Mouse (Mus musculus) NIH3T3 (cell line): ENCODE data around the gene Rab1a.
A peak's percentile ranks its signal among the peaks of the same experiment; 100 is the strongest.
"Not testable (repeated sequence)": the region's sequence is repeated elsewhere in the genome, so short reads cannot be mapped to it uniquely, and the experiment has no call there.

ENCODE experiments used
- DNase-seq: peaks from one replicate; pipeline ENCODE4 v3.0.0-alpha.2; 2012; ENCODE audit warnings: low read depth

Gene Rab1a

DNA sequence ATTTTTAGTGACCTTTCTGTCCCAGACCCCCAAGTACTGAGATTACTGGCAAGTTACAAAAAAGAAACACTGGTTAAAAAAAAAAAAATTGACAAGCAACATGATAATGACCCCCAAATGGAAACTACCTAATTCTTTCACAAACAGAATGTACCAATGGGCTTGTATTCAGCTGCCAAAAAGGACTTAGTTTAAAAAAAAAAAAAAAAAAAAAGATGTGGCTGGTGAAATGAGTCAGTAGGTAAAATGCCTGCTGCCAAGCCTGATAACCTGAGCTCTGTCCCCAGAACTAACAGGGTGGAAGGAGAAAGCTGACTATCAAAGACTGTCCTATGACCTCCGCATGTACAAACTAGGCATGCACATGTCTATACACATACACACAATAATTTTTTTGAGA, 16.0 kb downstream of the Rab1a start:
- DNase-seq, result no peak

DNA sequence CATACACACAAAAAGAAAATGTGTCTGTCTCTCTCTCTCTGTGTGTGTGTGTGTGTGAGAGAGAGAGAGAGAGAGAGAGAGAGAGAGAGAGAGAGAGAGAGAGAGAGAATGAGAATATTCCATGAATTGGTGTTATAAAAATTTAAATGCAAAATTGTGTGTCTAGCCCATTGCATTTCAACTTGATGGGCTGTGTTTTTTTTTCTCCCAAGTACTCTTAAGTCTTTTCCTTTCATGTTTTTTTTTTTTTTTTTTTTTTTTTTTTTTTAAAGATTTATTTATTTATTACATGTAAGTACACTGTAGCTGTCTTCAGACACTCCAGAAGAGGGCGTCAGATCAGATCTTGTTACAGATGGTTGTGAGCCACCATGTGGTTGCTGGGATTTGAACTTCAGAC, 20.4 kb downstream of the Rab1a start:
- DNase-seq, result not testable (repeated sequence)

DNA sequence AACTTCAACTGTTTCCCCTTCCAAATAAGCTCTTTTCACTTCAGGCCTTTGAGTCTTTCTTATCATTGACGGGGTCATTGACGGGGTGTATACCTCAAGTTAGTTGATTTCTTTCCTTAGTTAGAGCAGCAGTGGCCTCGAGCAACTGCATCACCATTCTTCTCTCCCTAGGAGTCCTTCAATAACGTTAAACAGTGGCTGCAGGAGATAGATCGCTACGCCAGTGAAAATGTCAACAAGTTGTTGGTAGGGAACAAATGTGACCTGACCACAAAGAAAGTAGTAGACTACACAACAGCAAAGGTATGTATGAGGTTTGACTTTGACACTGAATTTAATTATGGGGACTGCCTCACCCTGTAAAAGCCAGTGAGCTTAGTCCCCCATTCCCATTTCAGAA, 23.0 kb downstream of the Rab1a start:
- DNase-seq, result no peak

DNA sequence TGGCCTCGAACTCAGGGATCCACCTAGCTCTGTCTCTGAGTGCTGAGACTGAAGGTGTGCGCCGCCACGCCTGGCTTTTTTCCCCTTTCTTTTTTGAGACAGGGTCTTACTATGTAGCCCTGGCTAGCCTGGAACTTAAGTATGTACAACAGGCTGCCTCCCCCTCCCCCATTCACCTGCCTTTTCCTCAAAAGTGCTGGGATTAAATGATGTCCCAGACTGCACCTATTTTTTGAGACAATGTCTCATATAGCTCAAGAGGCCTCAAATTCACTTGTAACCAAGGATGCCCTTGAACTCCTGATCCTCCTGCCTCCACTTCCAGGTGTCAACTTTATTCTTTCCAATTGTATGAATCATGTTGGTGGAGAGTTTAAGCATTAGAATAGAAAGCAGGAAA, 24.7 kb downstream of the Rab1a start:
- DNase-seq, result no peak

DNA sequence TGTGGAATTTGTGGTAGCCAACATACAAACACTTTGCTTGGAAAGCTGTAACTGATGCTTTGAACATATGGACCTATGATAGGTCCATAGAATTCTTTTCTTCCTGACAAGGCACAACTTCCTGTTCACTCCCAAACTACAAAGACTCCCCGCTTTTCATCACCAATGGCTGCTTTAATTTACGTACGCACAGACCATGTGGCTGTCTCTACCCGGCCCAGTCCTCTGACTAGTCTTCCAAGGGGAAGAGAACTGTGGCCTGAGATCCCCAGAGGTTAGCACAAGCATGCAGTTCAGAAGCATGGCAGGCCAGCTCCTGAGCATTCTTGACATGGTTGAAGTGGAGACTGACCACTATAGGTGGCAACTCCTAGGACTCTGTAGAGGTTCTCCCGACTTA, 27.4 kb downstream of the Rab1a start:
- DNase-seq, result no peak

DNA sequence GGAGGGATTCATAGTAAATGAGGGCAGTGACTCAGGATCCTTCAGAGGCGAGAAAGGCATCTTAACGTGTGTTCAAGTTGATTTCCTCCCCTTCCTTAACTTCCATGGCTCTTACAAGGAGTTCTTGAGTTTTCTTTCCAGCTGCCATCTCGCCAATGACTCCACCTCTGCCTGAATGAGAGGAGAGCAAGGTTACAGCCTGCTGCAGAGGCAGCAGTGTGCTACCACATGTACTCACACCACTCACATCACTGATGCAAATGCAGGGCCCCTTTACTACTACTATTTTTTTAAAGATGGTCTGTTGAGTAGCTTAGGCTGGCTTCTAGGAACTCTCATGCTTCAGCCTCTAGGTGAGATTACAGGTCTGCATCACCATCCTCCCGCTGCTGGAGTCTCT, 28.1 kb downstream of the Rab1a start:
- DNase-seq, result no peak

DNA sequence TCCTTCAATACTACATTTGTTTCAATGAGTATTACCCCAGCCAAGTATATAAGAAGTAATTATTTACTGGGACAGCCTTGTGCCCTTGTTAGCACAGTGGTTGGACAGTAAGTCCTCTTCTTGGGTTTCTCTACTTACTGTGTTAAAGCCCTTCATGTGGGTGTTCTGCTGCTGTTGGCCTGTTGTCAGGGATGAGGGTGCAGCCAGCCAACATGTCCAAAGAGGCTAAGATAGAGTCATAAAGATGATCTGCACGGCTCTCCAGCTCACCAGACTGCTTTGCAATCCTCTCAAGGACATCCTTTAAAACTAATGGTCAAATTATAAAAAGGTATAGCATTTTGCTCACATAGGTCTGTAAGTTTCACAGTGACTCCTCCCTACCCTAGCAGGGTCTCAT, 29.1 kb downstream of the Rab1a start:
- DNase-seq, result no peak

DNA sequence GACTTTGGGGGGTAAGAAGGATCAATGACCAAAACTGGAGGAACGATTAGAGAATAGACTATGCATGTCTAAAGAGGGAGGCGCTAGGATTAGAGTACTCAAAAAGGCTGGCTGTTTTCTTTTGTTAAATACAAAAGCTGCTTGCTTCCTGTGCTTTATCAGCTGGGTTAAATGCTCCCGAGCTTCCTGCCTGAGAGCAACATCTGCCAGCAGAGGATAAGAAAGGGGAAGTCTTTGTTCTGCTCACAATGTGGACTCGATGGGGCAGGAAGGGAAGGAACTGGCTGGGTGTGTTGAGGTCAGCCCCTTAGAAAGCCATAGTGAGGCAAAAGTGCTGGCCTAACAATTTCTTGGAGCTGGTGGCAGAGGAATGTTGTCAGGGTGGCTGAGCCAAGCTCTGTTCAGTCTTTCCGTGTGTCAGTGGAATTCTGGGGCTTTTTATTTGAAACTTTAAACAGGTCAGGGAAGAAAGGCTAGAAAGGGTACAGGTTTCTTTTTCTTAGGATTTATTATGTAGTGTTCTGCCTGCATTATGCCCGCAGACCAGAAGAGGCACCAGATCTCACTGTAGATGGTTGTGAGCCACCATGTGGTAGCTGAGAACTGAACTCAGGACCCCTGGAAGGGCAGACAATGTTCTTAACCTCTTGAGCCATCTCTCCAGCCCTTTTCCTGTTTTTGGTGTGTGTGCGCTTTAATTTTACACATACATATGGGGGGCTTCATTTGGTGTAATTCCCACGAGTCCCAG, 30.1 kb downstream of the Rab1a start:
- no peak for DNase-seq

DNA sequence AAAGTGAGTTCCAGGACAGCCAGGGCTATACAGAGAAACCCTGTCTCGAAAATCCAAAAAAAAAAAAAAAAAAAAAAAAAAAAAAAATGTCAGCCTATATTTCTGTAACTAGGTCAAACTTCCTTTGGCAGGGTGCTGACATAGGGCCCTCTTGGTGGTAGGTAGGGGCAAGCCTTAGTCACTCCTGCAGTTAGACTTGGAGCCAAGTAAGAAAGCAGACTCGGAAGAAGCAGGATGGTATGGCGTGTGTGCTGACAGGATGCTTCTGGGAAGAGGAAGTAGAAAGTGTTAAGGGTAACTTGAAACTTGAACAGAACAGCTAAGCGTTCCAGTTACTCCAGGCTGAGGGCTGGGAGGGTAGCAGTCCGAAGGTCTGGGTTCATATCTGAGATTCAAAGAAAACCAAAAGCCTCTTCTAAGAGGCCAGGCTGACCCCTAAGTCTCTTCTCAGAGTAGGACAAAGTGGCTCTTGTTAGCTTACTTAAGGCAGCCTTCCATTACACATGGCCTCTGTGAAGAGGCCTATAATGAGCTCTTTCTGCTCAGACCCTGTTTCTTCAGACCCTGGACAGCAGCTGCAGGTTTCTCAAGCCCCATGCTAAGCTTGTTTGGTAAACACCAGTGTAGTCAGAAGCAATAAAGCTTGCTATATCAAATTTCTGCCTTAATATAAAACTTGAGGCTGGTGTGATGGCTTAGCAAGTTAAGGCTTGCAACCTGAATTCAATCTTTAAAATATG, 31.0 kb downstream of the Rab1a start:
- DNase-seq, result no peak

DNA sequence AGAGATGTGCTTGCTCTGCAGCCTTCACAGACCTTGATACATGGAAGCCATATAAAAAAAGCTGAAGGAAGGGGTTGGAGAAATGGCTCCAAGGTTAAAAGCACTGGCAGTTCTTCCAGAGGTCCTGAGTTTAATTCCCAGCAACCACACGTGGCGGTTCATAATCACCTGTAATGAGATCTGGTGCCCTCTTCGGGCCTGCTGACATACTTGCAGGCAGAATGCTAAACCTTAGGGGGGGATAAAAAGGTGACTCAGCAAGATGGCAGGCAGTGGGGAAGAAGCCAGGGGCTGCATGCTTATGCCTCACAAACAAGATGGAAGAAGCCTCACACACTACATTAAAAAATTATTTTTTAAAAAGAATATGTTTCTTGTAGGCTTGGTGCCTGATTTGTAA, 33.0 kb downstream of the Rab1a start:
- DNase-seq, result no peak

DNA sequence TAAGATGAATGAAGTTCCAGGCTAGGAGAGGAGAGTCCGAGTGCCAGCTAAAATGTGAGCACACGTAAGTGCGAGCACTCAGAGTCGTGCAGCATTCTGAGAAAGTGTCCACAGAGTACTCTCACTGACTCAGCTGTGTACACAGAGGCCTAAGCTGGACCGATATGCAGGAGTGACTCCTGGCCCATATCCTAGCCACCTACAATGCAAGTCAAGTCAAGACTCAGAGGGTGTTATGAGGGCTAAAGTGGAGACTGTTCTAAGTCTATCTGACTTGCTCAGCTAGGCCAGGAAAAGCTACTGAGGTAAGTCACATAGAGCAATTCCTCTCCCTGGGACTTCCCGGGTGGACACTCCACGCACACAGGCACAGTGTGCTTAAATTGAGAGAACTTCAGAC, 35.8 kb downstream of the Rab1a start:
- no peak for DNase-seq

DNA sequence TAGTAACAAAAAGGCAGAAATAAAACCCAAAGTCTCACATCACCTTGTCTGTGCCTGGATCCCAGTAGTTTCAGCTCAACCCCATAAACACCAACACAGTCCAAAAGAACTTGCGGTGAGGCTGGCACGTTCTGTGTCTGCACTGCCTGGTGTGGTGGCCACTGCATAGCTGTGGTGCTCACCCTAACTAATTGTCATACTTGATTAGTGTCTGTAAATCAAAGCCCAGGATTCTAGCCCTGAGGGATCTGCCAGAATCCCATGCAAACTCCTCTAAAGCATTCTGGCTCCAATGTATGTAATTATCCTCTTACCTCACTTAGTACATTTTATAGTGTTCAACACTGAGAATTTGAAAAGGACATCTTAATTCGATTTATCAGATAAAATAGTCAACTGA, 36.7 kb downstream of the Rab1a start:
- no peak for DNase-seq

DNA sequence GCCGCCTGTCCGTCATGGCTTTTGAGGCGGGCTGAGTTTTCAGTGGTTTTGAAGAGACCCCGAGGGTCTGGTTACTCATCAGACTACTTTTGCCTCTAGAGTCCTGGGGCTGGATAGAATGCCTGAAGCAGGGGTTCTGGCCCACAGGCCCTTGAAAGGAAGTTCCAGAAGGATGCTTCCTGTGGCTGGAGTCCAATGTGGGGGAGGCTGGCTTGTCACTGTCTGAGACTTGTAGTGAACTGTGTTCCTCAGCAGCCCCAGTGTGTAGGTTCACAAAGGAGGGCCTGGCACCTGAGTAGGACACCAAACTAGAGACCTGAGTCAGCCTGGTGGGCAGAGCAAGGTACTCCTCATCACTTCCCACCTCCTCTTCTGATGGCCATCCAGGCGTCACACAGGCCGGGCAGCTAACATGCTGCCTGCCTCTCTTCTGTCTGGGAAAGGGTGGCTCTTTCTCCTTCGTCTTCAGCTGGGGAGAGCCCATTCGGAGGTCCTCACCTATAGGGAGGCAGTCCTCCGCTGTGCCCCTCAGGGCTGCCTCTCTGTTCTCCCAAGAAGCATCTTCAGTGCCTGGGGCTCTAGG, 38.1 kb downstream of the Rab1a start:
- no peak for DNase-seq

DNA sequence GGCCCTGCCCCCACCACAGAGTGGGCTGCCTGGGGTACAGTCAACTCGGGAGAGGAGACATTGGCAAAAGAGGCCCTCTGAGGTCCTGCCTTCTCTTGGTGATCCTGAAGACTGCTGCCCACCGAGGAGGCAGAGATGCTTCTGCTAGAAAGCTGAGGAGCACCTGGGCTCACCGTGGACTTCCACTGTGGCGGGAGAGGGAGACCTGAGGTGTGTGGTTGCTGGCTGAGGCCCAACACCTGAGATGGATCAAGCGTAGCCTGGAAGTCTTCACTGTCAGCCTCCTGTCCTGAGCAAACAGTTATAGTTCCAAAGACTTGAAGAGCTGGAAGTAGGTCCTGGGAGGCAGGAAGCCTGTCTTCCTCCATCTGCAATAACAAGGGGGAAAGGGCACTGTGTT, 39.1 kb downstream of the Rab1a start:
- DNase-seq, result no peak

DNA sequence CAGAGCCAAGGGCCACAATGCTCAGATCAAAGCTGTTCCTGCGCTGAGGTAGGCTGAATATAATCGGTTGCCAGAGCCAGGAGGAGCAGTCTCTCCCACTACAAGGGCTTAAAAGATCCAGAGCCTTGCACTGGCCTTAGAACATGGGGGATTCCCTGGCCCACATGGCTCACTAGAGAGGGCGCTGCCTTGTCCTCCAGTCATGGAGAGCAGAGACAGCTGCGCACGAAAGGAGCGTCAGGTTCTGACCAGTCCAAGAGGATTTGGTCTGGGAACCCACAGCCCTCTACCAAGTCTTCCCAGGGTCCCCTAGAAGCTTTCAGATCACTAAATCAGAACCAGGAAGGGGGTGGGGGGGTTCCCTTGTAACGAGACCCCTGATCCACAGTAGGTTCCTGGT, 40.1 kb downstream of the Rab1a start:
- DNase-seq, result no peak

DNA sequence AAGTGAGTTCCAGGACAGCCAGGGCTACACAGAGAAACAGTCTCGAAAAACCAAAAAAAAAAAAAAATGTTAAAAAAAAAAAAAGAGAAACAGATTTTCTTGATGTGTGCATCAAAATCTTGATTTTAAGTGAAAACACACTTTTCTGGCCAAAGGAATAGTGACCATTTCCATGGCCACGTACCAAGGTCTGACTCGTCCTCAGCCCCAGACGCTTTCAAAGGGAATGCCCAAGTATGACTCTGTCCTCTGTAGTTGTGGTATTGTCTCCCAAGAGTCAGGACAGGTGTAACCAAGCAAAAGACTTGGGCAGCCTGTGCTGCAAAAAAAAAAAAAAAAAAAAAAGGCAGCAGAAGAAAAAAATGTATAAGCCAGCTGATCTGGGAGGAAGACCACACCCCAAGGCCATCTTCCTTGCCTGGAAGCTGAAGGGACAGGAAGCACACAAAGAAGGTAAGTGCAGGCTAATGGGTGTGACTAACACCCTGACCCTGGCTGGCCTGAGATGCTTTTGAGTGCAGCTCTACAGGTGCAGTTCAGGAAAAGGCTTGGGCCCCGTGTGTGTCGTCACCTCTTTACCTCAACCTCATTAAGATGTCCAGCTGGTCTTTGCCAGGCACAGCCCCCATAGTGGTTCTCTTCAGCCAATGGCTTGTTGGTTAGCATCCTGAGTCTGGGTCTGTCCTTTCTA, 41.3 kb downstream of the Rab1a start:
- DNase-seq, result peak; percentile 61

DNA sequence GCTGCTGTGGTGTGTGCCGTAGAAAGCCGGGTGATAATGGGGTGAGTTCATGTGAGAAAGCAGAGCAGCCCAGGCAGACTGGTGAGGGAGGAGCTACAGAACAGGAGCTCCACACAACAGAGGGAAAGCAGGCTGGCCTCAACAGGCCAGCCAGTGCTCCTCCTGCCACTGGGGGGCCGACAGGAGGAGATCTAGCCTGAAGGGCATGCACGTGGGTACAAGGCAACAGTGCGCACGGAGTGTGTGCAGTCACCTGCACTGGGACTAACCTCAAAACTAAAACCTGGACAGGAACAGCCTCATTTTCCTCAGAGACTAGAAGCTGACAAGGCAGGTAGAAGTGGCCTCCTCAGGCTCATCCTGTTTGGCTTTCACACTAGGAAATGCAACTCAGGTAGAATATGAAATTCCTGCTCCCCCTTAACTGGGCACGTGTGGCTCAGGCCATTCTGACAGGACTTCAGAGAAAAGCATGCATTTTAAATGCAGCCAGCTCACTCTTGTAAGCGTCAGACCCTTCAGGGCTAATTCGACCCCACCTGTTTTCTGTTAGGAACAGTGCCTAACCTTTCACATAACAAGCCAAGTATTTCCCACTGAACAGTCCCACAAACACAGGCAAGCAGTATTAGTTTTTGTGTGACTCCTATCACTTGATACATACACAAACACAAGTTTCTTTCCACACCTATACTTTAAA, 42.1 kb downstream of the Rab1a start:
- no peak for DNase-seq

DNA sequence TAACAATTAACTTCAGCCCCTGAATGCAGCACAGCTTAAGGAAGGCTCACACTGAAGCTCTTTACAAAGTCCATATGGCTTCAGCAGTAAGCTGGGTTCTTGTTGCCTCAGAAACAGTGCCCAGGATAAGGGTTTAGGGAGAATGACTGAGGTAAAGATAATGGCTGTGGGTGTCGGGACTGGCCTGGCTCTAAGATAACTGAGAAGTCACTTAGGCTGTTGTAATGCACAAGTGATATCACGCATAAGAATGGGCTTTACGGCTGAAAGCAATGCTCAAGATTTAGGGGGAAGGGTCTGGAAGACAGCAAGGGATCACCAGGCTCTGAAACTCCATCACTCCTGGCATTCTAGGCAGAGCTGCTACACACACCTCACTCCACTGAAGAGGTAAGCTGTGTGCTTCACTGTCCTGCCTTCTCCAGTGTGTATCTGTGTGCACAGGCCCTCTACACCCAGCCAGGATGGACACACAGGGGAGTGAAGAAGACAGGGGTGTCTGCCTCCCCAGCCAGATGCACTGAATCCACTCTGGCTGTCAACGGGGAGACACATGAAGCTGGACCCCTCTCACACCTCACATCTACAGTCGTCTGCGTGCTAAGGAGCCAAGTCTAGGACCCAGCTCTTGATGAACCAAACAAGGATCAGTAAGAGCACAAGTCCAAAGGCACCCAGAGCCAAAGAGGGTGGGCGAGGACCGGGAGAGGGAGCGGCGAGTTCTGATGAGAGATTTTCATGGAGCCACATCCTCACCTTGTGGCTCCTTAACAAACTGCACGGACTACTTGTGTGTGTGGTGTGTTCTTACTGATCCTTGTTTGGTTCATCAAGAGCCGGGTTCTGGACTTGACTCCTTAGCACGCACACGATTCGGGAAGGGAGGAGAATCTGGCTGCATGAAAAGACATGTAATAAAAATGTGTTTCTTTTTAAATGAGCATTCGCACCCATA, 43.4 kb downstream of the Rab1a start:
- no peak for DNase-seq

DNA sequence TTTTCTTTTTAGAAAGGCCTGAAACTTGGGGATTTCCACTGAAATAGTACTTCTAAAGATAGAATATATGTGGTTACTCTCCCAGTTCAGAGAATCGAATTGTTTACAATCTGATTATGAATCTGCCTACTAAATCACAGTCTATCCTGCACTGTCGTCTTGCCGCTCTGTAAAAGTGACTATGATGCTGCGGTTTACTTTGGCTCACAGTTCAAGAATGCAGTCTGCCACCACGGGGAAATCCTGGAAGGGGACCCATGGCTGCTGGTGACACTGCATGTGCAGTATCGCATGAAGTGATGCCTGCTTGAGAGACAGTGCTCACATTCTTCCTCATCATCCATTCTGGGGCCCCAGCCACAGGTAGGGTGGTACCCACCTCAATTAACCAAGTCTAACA, 44.1 kb downstream of the Rab1a start:
- no peak for DNase-seq

DNA sequence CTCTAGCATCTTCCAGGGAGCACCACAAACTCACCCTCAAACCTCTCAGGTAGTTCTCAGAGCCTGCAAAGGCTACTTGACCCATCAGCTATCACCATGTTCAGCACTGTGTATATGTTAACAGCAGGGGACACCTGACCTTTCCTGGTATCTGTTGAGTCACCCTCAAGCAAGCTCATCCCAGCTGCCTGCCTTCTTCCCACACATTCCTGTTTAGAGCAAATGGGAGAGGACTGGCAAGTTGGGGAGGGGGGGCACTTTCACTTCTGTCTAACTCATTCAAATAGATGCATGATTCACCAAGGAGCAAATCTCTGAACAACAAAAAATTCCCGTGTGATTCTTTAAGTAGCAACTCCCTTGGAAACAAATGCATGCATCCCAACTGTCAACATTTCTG, 45.4 kb downstream of the Rab1a start:
- DNase-seq, result peak; percentile 68
